Mouse (Mus musculus) CH12.LX (cell line): ENCODE measurements around the gene Nrg3.

Experiments
- CTCF ChIP-seq, 2 experiments: IDR thresholded peaks in 1 of 2; conservative IDR thresholded peaks in 1 of 2; 2 replicates each; pipeline ENCODE4 v1.5.1; 2011 to 2012; ENCODE audit warnings: low read depth in 2 of 2, low read length in 2 of 2, improper control_type of control experiment in 1 of 2, inconsistent platforms in 1 of 2, mild to moderate bottlenecking in 1 of 2, moderate library complexity in 1 of 2
- EP300 ChIP-seq: IDR thresholded peaks from 2 replicates; pipeline ENCODE4 v1.6.1; 2011; ENCODE audit warnings: low read length, improper control_type of control experiment
- ETS1 ChIP-seq: conservative IDR thresholded peaks from 2 replicates; pipeline ENCODE4 v1.6.1; 2012; ENCODE audit warnings: low read depth, mild to moderate bottlenecking, inconsistent platforms, low read length, improper control_type of control experiment, moderate library complexity
- MAZ ChIP-seq: IDR thresholded peaks from 2 replicates; pipeline ENCODE4 v1.6.1; 2012; ENCODE audit warnings: low read depth, mild to moderate bottlenecking, inconsistent platforms, low read length, improper control_type of control experiment, moderate library complexity
- MXI1 ChIP-seq: IDR thresholded peaks from 2 replicates; pipeline ENCODE4 v1.6.1; 2011; ENCODE audit warnings: mild to moderate bottlenecking, low read depth, low read length, improper control_type of control experiment

DNA sequence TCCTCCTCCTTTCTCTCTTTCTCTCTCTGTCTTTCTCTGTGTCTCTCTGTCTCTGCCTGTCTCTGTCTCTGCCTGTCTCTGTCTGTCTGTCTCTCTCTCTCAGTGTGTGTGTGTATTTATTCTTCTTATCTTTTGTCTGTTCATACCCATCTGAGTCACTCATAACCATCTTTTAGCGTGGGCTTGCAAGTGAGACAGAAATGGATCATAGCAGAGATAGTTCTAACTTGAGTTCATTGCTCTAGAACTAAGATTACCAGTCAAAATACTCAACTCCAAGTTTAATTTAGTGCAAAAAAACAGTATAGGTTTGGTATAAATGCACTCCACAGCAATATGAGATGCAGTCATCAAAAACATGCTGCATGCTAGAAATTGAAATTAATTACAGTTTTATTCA, 977.9 kb downstream of the Nrg3 start:
- TF ChIP-seq ETS1 (no peak), EP300 (no peak), MAZ (no peak), CTCF (conservative IDR thresholded peaks at IDR 0.05 in 1 of 2, IDR thresholded peaks at IDR 0.05 in 1 of 2; ENCODE audit: low read depth in 2 of 2, low read length in 2 of 2) (no peak), MXI1 (no peak)
